Mouse (Mus musculus): ENCODE measurements around the gene Map3k14.

Gene Map3k14

DNA sequence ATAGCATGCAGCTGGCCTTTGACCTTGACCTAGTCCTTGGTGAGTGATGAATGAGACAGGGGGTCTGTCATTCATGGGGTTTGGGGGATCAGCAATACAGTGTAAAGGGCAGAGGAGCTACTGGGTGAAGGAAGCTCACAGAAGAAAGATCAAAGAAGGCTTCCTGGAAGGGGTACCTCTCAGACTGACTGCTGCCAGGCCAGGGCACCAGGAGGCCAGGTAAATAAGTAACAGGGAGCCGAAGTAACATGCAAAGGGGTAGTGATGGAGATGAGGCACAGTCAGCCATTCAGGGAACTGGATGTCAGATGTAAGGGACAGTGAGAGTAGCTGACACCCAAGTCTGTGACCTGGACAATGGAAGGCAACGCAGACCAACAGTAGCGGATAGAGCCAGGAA is 5.6 kb upstream of the Map3k14 start:
- DNase-seq (ENCODE audit: low read depth, low spot score), result no peak

DNA sequence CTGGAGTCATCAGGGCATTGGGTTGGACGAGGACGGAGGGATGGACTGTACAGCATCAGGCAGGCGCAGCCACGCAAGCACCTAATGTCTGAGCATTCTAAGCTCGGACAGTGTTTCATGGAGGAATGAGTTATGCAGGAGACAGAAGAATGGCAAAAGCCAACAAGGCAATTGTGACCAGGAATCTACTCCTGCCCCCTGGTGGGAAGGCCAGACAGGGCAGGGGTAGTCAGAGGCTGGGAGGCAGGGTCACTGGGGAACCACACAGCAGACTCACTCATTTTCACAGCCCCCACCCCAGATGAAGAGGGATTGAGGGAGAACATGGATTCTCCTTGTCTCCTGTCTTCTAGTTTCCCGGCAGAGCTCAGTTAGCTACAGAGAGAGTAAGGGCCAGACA is 4.7 kb upstream of the Map3k14 start:
- DNase-seq (ENCODE audit: low read depth, low spot score), result peak; percentile 51

DNA sequence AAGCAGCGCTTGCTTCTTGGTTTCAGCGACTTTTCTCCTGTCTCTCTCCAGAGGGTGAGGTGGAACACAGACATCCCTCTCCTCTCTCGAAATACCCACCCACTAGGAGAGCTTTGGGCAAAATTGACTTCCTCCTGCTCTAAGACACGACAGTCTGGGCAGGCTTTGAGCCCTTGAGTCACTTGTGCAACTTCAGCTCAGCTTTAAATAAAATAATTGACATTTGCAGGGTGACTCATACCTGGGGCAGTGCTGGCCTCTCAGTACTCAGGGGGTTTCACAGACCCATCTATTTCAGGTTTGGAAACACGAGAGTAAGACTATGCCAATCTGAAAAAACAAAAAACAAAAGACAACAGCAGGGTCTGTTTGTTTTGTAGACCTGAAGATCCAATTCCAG is 2.2 kb upstream of the Map3k14 start:
- no peak for DNase-seq (ENCODE audit: low read depth, low spot score)

DNA sequence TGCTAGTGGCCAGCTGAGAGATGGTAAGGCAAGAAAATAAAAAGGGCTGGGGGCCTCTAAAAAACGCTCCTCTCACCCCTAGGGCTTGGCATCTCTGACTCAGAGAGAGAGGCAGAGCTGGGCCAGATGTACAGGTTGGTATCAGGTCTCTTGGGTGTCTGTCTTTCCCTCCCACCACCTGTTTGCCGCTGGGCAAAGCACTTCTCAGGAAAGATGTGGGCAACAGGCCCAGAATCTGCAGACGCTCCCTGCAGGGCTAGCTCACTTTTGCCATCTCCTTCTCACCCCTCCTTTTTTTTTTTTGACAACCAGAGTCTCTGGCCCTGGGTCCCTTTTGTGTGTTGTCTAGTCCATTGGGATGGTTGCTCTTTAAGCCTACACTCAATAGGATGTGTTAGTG is 1.6 kb upstream of the Map3k14 start:
- no peak for DNase-seq (ENCODE audit: low read depth, low spot score)

DNA sequence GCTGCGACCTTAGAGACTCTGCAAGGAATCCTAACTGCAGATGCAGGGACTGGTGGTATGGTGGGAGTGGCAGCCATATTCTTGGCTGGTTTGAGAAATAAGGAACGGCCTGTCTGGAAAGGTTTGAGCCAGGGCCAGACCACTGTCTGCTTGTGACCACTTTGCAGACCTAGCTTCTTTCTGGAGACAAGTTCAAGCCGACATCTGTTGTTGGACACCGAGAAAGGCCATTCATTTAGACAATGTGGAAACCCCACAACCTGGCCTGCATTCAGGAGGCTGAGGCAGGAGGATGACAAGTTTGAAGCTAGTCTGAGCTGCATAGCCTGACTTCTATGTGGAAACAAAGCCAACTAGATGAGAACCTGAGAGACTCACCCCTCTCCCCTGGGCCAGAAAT is 1.1 kb upstream of the Map3k14 start:
- DNase-seq (ENCODE audit: low read depth, low spot score), result no peak

DNA sequence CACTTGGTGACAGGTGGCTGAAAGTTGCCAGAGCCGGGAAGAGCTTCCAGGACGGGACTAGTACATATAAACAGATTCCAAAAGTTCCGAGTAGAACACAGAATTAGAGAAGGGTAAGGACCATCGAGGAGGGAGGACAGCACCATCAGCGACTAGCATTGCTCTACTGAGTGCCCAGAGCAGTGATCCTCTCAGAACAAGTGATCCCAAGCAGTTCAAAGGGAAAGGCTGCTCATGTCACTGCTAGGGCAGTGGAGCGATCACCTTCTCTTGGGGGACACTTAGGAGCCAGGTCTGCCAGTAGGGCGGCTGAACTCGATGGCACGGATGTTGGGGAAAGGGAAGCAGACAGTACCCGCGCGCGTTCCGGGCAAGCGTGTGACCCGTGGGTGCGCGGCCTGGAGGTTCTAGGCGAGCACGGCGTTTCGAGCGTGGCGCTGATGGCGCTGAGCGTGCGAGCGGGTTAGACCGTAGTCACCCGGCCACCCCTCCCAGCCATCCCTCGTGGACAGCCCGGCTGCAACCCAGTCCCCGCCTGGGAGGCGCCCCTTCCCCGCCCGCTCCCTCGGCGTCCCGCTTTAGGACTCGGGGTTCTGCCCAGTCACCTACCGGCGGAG is 435 bp downstream of the Map3k14 start:
- no peak for DNase-seq (ENCODE audit: low read depth, low spot score)

DNA sequence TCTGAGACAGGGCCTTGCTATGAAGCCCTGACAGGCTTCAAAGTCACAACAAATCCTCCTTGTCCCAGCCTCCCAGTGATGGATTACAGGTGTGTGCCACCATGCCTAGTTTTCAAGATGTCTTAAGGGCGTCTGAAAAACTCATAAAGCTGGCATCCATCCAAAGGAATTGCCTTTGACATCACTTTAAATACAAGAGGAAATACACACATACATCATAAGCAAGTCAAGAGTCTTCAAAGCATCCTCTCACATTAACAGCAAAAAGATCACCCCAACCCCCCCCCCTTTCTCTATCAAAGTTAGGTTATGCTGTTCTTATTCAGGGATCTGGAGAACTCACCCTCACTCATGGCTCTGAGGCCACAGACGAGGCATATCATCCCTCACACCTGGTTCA is 1.4 kb downstream of the Map3k14 start:
- peak; percentile 50 for DNase-seq (ENCODE audit: low read depth, low spot score)

DNA sequence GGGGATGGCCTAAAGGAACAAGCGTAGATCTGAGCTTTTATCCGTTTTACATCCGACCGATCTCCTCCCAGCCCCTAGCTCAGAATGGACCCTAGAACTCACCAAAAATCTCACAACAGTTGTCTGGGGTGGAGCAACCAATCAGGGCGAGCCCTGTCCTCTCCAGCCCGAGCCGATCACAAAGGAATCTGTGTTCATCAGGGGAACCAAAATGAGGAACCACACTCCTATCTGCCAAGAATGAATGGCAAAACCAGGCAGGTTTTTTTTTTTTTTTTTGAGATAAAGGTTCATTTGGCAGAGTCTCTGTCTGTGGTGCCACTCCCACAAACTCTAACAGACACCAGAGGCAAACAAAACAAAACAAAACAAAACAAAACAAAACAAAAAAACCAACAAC is 2.1 kb downstream of the Map3k14 start:
- peak; percentile 81 for DNase-seq (ENCODE audit: low read depth, low spot score)

DNA sequence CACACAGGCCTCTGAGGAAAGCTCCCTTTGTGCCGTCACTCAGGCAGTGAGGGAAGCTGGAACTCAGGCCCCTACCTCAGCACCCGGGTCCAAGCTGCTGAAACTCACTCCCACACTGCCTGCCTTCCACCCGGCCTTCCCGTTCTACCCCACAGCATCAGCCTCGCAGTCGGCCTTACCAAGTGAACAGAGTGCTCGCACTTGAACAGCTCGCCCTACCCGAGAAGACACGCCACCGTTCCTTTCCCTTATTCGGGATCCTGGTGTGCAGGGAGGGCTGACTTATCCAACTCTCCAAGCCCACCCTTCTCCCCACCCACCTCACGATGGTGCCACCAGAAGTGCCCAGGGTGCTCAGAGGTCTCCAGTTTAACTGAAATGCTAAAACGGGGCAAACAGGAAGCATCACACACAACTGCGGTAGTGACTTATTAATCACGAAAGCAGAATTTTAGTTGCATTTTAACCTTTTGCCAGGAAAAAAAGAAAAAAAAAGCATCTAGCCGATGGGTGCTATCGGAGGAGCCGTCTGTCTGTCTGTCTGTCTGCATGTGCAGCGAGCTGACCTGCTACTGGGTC is 2.8 kb downstream of the Map3k14 start:
- peak; percentile 77 for DNase-seq (ENCODE audit: low read depth, low spot score)

DNA sequence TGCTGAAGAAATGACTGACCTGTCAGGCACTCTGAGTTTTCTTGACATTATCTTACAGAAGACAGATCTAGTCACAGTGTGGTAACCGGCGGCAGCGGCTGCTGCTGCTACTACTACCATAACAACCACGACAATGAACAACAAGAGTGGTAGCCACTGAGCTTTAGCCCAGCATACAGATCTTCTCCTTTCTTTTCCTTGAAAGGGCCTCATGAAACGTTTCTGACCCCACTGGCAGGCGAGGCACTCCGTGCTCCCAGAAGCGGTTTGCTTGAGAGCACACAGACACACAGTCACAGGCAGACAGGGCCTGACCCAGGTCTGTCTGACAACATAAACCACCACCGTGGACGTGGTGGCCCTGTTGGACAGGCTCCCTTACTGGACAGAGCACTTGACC is 3.7 kb downstream of the Map3k14 start:
- peak; percentile 69 for DNase-seq (ENCODE audit: low read depth, low spot score)

DNA sequence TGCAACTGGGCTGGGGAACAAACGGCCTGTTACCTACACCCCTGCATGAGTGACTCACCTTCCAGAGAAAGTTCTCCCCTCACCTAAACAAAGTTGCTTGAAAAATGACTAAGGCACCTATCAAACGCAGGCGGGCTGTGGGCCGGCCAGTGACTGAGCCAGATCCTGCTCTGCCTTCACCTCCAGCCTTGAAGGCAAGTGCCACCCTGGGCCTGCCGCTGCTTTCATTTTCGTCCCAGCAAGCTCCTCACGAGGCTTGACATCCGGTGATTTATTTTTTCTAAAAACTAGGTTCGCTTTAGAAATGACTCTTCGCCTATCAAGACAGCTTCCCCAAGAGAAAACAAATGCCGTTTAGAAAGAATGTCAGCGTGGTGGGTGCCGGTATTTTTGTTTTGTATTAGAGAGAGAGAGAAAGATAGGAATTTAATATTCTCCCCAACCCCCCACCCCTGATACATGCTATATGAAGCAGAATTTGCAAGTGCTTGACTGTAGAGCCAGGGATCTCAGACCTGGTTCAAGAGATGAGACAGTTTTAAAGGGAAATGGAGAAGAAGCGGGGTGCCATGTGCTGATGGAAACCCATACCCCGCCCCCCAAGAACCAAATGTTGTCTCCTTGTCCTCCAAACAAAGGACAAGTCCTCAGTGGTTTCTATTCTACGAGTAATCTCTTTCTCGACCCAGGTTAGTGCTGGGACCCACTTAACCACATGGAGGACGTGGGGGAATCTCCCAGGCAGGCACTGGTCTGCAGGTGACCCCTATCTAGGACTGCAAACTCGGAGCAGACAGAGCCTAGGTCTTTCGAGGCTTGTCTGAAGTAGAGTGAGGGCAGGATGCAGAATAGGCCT is 4.6 kb downstream of the Map3k14 start:
- peak; percentile 86 for DNase-seq (ENCODE audit: low read depth, low spot score)

DNA sequence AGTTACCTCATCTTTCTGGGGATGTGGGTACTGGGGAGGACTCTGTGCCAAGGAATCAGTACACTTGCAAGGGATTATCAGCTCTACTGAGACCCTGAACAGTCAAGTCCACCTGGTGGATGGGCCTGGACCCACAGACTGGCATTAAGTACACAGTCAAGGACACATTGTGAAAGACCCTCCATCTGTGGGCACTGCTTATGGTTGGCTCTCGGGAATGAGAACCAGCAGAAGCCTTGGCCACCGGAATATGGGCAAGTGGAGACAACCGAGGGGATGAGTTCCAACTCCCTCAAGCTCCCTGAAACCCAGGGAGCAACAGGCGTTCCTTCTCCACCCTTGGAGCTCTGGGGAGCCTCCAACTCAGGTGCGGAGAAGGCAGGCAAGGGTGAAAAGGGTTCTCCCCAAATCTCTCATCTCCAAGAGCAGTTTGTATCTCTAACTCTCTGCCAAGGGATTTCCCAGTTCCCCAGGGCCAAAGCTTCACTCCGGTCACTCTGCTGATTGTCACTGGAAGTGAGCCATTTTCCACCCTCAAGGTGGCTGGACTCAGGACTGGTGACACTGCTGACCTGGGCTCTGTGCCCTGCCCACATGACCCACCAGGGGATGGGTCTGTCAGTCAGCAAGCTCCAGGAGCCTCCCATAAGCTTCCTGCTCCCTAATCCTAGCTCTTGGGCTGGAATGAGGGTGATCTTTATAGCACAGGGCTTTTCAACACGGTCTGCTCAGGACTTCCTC is 5.4 kb downstream of the Map3k14 start:
- DNase-seq (ENCODE audit: low read depth, low spot score), result no peak

DNA sequence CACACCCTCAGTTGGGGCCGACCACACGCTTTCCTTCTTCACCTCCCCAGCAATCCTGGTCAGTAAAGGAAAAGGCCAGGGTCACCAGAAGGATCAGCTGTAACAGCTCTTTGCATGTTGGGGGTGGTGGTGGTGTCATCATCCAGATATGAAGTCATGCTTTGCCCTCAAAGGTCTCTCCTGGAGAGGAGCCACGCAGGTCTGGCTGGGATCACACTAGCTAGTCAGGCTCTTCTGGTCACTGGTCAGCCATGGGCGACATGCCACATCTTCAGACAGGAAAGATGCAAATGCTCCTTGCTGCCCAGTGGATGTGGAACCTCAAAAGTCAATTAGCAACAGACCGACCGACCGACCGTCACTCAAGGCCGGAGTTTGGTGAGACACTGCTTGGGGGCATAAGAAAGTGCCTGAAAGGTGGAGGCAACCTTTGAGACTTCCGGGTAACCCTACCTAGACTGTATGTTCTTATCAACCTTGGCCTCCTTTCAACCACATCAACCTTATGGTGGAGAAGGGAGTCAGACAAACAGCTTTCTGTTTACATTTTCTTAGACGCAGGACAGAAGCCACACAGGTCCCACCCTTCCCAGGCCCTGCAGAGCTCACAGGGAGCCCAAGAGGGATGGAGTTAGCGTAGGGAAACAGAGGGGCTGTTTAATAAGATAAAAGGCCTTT is 6.6 kb downstream of the Map3k14 start:
- DNase-seq (ENCODE audit: low read depth, low spot score), result no peak

DNA sequence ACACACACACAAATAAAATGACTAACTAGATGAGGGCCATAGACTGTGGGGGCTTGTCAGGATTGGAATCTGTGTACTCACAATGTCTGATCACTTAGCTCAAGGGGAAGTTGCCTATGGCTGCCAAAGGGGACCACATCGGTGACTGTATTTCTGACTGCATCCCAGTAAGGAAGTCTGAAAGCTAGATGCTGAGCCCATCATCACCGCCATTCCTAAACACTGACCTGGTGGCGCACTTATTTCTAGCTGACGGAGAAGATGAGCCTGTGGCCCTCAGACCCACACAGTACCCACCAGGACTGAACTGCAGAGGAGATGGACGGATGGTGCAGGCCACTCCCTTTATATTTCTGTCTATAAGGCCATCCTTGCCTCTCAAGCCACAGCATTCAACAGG is 7.2 kb downstream of the Map3k14 start:
- no peak for DNase-seq (ENCODE audit: low read depth, low spot score)

DNA sequence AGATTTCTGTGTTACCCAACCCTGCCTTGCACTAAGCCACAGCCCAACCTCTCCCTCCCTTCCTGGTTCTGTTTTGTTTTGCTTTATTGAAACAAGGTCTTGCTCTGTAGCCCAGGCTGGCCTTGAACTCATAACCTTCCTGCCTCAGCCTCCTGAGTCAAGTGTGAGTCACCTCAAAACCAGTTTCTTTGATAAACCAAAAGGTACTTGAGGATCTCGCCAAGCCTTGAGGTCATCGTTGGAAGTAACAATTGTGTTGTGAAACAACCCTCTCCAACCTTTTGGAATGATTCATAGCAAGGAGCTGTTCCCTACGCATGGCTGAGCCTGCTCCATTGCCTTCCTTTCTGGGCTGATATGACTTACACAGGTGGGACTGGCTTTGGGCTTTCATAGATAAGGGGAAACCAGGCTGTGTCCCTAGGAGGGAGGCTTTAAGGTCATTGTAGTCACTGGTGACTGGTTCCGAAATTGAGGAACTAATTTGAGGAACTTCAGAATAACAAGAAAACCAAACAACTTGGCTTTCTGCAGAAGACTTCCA is 9.3 kb downstream of the Map3k14 start:
- DNase-seq (ENCODE audit: low read depth, low spot score), result peak; percentile 70

DNA sequence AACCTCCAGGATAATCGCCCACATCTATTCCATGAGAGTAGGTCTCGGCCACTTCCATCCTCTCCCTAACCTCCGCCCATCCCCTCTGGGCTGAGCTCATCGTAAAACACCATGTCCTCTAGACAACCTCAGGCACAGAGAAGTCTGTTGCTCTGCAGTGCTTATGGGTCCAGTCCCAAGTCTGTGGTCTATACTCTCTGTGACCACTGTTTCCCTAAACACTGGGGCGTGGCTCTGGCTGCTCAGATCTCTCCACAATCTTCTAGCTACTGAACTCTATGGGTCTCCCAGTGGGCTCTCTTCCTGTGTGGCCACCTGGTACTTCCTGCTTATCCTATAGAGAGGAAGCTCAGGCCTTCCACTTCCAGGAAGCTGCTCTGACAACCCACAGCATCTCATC is 13.7 kb downstream of the Map3k14 start:
- DNase-seq (ENCODE audit: low read depth, low spot score), result no peak

DNA sequence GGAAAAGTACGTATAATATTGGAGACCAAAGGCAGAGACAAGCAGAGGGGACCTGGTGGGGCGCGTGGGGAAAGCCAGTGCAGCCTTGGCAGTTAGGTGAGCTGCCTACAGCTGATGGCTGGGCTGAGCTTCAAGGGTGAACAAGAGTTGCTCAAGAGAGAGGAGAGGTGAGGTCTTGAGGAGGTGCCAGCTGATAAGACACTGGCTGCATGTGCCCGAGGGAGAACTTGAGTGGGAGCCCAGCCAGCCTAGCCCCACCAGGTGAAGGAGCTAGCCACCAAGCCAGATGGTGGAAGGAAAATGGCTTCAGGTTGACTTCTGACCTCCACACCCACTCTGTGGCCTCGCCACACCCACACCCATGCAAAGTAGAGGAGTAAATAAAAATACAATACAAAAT is 14.9 kb downstream of the Map3k14 start:
- no peak for DNase-seq (ENCODE audit: low read depth, low spot score)

DNA sequence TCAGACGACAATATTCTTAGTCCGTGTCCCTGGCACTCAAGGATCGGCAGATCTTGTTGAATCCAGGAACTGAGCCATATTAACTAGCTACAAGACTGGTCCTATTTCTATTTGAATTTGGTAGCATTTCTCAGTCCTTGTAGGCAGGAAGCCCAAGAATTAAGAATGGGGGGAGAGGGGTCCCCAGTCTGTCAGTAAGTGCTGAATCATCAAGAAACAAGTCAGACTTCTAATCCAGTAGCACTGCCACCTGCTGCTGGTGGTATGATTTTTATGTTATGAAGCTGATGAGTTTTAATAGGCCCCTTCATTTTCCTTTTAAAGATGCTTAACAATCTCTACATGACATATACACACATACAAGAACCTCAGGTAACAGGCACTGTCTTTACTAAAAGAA is 16.9 kb downstream of the Map3k14 start:
- no peak for DNase-seq (ENCODE audit: low read depth, low spot score)

DNA sequence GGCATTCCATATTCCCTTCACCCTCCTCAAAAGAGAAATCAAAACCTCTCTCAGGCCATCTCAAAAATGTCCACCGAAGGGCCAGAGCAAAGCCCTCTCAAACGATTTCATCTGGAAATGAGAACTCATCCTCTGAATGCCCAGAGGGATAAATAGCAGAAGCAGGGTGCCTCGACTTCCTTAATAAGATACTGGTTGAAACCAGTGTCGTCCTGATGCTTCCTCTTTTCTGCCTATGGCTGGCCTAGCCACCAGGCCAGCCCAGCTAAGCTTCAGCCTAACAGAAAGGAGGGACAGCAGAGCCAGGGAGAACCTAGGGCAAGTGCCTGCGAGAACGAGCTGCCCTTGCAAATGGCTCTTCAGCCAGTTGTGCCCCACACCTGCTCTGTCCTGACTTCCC is 17.8 kb downstream of the Map3k14 start:
- DNase-seq (ENCODE audit: low read depth, low spot score), result peak; percentile 82

DNA sequence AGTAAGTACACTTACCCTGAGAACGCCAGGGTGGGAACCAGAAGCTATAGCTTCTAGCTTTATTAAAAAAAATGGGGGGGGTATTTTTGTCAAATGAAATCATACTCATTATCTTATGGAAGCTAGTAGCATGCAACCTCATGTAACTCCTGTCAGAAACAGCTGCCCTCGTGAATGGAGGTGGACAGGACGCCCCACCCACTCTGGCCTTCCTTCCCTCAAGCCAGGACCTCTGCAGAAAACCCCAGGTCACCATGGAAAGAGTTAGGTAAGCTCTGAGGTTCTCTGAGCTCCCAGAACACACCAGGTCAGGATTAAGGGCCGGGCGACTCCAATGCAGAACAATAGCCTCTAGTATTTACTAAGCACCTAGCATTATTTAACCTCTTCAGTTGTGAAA is 18.4 kb downstream of the Map3k14 start:
- peak; percentile 52 for DNase-seq (ENCODE audit: low read depth, low spot score)

DNA sequence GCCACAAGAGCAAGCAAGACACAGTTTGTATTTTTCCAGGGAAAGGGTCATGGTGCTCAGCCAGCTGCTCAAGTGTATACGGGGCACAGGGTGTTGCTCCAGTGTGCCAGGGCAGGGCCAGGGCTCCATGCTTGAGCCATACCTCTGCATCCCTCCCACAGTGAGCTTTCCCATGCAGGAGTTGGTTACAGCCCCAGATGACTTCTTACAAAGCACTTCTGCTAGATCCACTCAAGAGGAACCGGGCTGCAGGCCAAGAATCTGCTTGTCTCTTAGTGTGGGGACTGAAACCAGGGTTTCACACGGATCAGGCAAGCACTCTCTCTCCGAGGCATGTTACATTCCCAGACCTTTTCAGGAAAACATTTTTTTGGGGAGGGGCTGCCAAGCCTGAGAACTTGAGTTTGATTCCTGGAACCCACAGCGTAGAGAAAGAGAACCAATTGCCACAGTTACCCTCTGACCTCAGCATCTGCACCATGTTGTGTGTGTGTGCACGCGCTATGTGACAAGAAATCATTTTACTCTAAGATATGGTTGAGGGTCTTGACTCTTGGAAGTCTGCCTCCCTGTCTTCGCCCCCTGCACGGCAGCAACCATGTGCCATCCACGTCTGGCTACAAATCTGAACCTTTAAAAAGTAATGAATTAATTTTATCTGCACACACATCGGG is 19.6 kb downstream of the Map3k14 start:
- DNase-seq (ENCODE audit: low read depth, low spot score), result no peak
